Mouse (Mus musculus) heart, embryonic 11.5 days (tissue): Measurements from ENCODE around the gene Plekhm3. TPM values are rescaled to one million over a fixed set of nuclear protein-coding genes. Genes with fewer than 3 reads are reported as not detected.

Experiments
- ATAC-seq: fragments of 200-750 bp; cut with Nextera tagmentation; replicated peaks from 2 replicates; pipeline ENCODE4 v1.8.0; 2017; ENCODE audit warnings: moderate library complexity; ENCODE audit not compliant: insufficient number of reproducible peaks, low FRiP score, low TSS enrichment
- H3K27ac ChIP-seq: fragments of 300-500 bp; sonication (generic); 2 replicates; pipeline ENCODE4 v1.5.1; 2014; ENCODE audit warnings: mild to moderate bottlenecking, low read depth, low read length
- H3K27me3 ChIP-seq: fragments of 300-500 bp; sonication (generic); 2 replicates; pipeline ENCODE4 v1.6.1; 2014; ENCODE audit warnings: mild to moderate bottlenecking, low read length, mixed read lengths; ENCODE audit not compliant: control insufficient read depth, insufficient read depth
- H3K36me3 ChIP-seq: fragments of 300-500 bp; sonication (generic); 2 replicates; pipeline ENCODE4 v1.6.1; 2014; ENCODE audit warnings: mild to moderate bottlenecking, low read length, moderate library complexity, mixed read lengths; ENCODE audit not compliant: control insufficient read depth, insufficient read depth
- H3K4me1 ChIP-seq: fragments of 300-500 bp; sonication (generic); 2 replicates; pipeline ENCODE4 v1.6.1; 2014; ENCODE audit warnings: low read length; ENCODE audit not compliant: control insufficient read depth, insufficient read depth
- H3K4me2 ChIP-seq: fragments of 300-500 bp; sonication (generic); 2 replicates; pipeline ENCODE4 v1.6.1; 2014; ENCODE audit warnings: mild to moderate bottlenecking, moderate library complexity
- H3K4me3 ChIP-seq: fragments of 300-500 bp; sonication (generic); 2 replicates; pipeline ENCODE4 v1.5.1; 2014; ENCODE audit warnings: low read depth, low read length
- H3K9ac ChIP-seq: fragments of 300-500 bp; sonication (generic); 2 replicates; pipeline ENCODE4 v1.6.1; 2014; ENCODE audit warnings: mild to moderate bottlenecking, low read depth, low read length, moderate library complexity
- H3K9me3 ChIP-seq: fragments of 300-500 bp; sonication (generic); replicated peaks from 2 replicates; pipeline ENCODE4 v1.6.1; 2016; ENCODE audit warnings: low read length; ENCODE audit not compliant: control insufficient read depth
- WGBS: fragments of 180-500 bp; shearing (Covaris S2); extraction: QIAGEN DNeasy Blood & Tissue Kit; methylation state at CpG from one replicate; pipeline ENCODE4 v1.1.7; 2014; ENCODE audit not compliant: insufficient replicate concordance; 5-methylcytosine and 5-hydroxymethylcytosine counted together
- polyA plus RNA-seq: library from polyadenylated mRNA; unstranded; fragments of >200 nt; fragmentation: Nextera tagmentation; extraction: Ambion mirVana; gene quantifications from 2 replicates; pipeline ENCODE4 v1.2.1, GENCODE M21; 2014

Plekhm3 gene
- polyA plus RNA-seq, 1 experiment from 2014 or later: 9.9 TPM

DNA sequence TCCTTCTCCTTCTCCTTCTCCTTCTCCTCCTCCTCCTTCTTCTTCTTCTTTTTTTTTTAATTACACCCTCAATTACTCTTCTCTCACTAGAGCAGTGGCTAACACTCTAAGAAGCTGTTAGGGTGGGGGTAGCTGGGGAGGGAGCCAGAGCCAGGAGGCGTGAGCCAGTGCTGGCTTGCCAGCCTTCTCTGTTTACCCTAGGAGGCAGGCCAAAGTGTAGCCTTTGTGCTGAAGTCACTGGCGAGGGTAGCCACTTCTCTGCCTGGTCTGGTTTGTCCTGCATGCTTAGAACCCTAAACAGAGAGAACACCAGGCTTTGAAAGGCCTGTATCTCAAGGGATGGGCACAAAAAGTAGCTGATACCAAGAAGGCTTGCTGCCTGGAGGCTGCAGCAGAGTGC lies 199.4 kb downstream of the Plekhm3 start:
- H3K9me3 ChIP-seq: no peaks in the 10 kb centered on the region
- no peaks in the 10 kb centered on the region for H3K36me3 ChIP-seq
- WGBS: 41% methylated on average over 2 of the region's 2 CpGs
- no peaks in the 10 kb centered on the region for H3K27me3 ChIP-seq
- no peak overlapping the region for H3K9ac ChIP-seq
- no peaks in the 10 kb centered on the region; the same call in 1 of the 2 replicates for H3K4me1 ChIP-seq
- H3K4me2 ChIP-seq: no peak overlapping the region
- no peak overlapping the region for H3K4me3 ChIP-seq
- no peak overlapping the region for H3K27ac ChIP-seq
- ATAC-seq: no peak

DNA sequence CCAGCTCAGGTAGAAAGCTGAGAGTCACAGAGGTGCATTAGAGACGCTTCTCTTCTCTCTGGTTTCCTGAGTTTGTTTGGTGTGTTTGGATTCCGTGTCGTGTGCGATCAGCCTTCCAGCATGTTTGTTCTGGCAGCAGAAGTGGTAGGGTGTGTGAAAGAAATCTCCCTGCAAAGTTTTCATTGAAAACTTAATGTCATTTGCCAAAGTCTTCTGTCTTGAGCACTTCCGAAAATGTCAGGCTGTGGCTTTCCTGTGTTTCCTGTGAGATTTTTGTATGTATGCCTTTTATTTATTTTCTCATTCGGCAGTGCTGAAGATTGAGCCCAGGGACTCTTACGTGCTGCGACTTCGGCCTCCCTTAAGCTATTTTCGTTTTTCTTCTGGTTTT lies 200.0 kb downstream of the Plekhm3 start:
- ATAC-seq: no peak
- no peaks in the 10 kb centered on the region for H3K9me3 ChIP-seq
- no peak overlapping the region for H3K4me3 ChIP-seq
- no peaks in the 10 kb centered on the region; the same call in 1 of the 2 replicates for H3K4me1 ChIP-seq
- no peaks in the 10 kb centered on the region for H3K27me3 ChIP-seq
- H3K9ac ChIP-seq: no peak overlapping the region
- no peak overlapping the region for H3K27ac ChIP-seq
- H3K4me2 ChIP-seq: peak overlapping the region; percentile 8; the same call in 1 of the 2 replicates
- WGBS: 62% methylated on average over 10 of the region's 10 CpGs
- H3K36me3 ChIP-seq: no peaks in the 10 kb centered on the region

DNA sequence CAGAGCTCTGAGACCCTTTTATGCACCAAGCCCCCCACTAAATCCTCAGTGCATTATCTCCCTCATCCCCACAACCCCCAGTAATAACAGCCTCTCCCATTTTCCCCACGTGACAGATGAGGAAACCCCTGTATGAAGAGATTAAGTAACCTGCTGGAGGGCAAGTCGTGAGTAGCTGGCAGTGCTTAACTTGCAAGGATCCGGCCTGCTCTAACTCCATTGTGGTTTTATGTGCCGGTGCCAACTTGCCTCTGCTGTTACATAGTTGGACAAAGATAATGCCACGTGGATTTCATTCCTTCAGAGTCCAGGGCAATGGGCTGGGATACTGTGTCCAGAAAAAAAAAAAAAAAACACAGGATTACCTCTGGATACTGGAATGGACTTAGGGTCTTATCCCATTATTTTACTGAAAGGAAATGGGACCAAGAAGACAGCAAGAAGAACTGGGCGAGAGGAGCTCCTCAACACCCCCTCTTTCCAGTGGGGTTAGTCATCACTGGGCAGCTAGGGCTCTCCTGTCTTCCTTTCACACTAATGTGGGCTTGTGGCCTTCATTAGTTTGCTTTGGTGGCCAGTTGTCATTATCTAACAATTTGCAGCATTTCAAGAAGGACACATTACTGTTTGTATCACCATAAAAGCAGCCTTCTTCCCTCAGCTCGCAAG lies 200.5 kb downstream of the Plekhm3 start:
- no peak for ATAC-seq
- no peak overlapping the region for H3K27ac ChIP-seq
- H3K4me3 ChIP-seq: no peak overlapping the region
- WGBS: 63% methylated on average over 7 of the region's 7 CpGs
- H3K4me2 ChIP-seq: peak overlapping the region; percentile 8; the same call in 1 of the 2 replicates
- no peaks in the 10 kb centered on the region for H3K9me3 ChIP-seq
- no peak overlapping the region for H3K9ac ChIP-seq
- no peaks in the 10 kb centered on the region for H3K27me3 ChIP-seq
- no peaks in the 10 kb centered on the region; the same call in 1 of the 2 replicates for H3K4me1 ChIP-seq
- H3K36me3 ChIP-seq: no peaks in the 10 kb centered on the region

DNA sequence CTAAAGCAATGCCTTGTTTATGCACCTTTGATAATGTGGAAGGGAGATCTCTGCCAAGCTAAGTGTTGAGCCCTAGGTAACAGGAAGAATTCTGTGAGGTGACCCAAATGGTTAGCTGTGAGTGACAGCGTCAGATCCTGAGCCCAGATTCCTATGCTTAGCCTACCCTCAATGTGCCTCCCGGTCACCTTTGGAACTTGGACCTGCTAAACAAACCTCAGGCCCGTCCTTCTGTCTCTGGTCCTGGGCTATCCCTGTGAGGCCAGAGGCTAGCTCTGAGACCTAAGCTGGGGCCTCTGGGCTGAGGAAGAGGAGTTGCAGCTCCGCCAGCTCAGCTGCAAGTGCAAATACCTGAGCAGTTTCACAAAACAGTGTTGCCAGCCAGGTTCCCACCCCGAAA lies 202.0 kb downstream of the Plekhm3 start:
- WGBS: 85% methylated on average over 5 of the region's 5 CpGs
- no peak for ATAC-seq
- Histone ChIP-seq H3K27ac (no peak overlapping the region), H3K27me3 (no peaks in the 10 kb centered on the region), H3K36me3 (no peaks in the 10 kb centered on the region), H3K4me1 (no peaks in the 10 kb centered on the region; the same call in 1 of the 2 replicates), H3K4me3 (no peak overlapping the region), H3K9ac (no peak overlapping the region), H3K4me2 (no peak overlapping the region), H3K9me3 (no peaks in the 10 kb centered on the region)

DNA sequence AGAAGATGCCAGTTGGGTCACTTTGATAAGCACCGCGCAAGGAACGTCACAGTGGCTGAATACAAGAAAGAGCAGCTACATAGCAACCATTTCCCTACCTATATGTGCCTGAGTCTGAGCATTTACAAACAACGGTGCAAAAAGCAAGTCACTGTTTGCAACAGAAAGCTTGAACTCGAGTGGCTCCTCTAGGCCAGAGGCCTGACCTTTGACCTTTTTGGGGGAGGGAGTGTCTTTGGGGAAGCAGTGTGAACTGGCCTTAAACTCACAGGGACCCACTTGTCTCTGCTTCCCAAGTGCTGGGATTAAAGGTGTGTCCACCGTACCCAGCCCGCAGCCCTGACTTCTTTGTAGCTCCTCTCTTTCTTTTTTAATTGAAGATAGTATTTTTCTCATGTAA lies 203.0 kb downstream of the Plekhm3 start:
- H3K36me3 ChIP-seq: no peaks in the 10 kb centered on the region
- no peaks in the 10 kb centered on the region for H3K9me3 ChIP-seq
- H3K9ac ChIP-seq: no peak overlapping the region
- no peak overlapping the region for H3K27ac ChIP-seq
- H3K27me3 ChIP-seq: no peaks in the 10 kb centered on the region
- no peaks in the 10 kb centered on the region; the same call in 1 of the 2 replicates for H3K4me1 ChIP-seq
- no peak overlapping the region for H3K4me2 ChIP-seq
- no peak for ATAC-seq
- no peak overlapping the region for H3K4me3 ChIP-seq
- WGBS: 63% methylated on average over 7 of the region's 7 CpGs

DNA sequence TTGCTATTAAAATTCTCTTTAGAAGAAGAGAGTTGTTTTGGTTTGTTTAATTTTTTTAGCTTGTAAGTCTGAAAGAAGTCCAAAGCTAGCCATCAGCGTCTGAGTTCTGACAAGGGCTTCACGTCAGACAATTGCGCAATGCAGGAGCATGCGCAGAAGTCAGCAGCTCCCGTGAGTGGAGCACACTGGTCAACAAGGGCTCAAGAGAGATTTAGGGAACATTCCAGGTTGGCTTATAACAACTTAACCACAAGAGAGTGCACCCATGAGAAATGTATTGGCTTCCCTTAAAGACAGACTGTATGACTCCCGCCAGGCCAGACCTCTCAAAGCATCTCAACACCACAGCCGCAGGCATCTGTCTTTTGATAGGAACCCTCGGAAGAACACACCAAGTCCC lies 203.5 kb downstream of the Plekhm3 start:
- no peaks in the 10 kb centered on the region for H3K27me3 ChIP-seq
- H3K9ac ChIP-seq: no peak overlapping the region
- no peaks in the 10 kb centered on the region for H3K9me3 ChIP-seq
- no peak overlapping the region for H3K4me3 ChIP-seq
- no peaks in the 10 kb centered on the region for H3K36me3 ChIP-seq
- H3K4me2 ChIP-seq: no peak overlapping the region
- 73% methylated on average over 8 of the region's 8 CpGs for WGBS
- H3K4me1 ChIP-seq: no peaks in the 10 kb centered on the region; the same call in 1 of the 2 replicates
- no peak for ATAC-seq
- H3K27ac ChIP-seq: no peak overlapping the region

DNA sequence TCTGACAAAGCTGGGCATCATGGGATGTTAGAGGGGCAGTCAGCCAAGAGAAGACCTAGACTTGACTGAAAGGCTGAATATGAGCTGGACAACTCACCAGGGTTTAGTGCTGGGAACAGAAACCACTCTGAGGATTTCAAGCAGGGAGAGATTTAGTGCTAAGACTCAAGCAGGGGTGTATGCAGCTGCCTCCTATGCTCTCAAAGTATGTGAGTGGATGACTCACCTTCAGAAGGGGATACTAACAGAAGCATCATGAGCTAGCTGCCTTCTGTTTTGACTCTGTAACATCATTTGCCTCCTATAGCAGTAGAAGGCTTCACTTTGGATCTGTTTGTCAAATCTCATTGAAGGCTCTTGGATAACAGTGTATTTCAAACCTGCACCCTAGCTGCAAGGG lies 212.0 kb downstream of the Plekhm3 start:
- H3K4me3 ChIP-seq: no peak overlapping the region
- H3K27ac ChIP-seq: no peak overlapping the region
- no peaks in the 10 kb centered on the region for H3K36me3 ChIP-seq
- no peak for ATAC-seq
- no peaks in the 10 kb centered on the region for H3K27me3 ChIP-seq
- no peaks in the 10 kb centered on the region for H3K9me3 ChIP-seq
- H3K4me2 ChIP-seq: no peak overlapping the region
- no peak overlapping the region for H3K9ac ChIP-seq
- no peaks in the 10 kb centered on the region for H3K4me1 ChIP-seq

DNA sequence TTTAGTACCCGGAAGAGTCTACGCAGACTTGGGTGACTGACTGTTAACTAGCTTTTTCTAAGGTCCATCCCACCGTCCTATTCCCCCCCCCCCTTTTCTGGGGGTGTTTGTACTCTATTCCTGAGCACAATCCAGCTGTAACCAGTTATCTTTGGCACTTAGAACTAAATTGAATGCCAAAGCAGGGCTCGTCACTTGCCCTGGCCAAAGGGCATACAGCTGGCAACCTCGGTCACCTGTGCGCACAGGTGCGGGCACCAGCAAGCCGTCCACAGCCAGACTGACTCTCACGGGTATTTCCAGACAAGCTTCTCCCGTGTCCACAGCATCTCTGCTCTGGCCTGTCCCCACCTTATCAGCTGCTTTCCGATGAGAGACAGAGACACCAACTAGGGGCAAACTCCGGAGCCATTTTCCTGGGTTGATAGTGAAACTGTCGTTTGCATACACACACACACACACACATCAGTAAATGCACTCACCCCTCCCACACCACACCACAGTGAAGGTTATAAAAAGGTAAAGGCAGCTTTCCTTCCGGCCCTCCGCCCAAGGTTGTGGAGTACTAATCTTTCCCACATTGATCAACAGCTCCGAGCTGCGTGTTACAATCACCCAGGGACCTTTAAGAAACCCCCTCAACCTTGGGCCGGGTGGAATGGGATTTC lies 213.7 kb downstream of the Plekhm3 start:
- Histone ChIP-seq H3K9ac (no peak overlapping the region), H3K4me3 (no peak overlapping the region), H3K27me3 (no peaks in the 10 kb centered on the region), H3K27ac (no peak overlapping the region), H3K4me1 (no peaks in the 10 kb centered on the region), H3K36me3 (no peaks in the 10 kb centered on the region), H3K4me2 (no peak overlapping the region), H3K9me3 (no peaks in the 10 kb centered on the region)
- 64% methylated on average over 18 of the region's 18 CpGs for WGBS
- ATAC-seq: no peak

DNA sequence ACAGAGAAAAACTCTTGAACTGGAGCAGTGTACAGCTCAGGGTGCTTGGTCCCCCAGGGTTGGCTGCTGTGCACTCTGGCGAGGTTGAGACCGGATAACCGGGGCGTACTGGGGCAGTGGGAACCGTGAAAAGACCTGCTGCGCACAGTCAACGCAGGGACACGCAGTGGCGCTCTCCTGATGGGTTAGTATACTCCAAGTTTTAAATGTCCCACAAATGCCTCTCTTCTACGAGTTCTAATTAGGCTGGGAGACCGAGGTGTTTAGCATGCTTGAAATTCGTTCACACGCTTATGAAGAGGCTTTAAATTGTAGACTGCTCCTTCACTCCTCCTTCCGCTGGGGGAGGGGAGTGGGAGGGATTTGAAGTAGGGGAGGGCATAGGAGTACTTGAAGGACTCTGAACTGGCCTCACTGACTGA lies 218.0 kb downstream of the Plekhm3 start:
- peaks cover 10% of the 10 kb centered on the region for H3K27me3 ChIP-seq
- H3K9me3 ChIP-seq: no peaks in the 10 kb centered on the region
- WGBS: under 1% methylated on average over 14 of the region's 14 CpGs
- peak overlapping the region; percentile 68 for H3K4me3 ChIP-seq
- H3K27ac ChIP-seq: no peak overlapping the region; the same call in 1 of the 2 replicates
- H3K4me2 ChIP-seq: peak overlapping the region; percentile 93
- H3K9ac ChIP-seq: peak overlapping the region; percentile 69
- peaks cover 17% of the 10 kb centered on the region for H3K4me1 ChIP-seq
- no peak for ATAC-seq
- no peaks in the 10 kb centered on the region for H3K36me3 ChIP-seq
